Mouse (Mus musculus) layer of hippocampus, adult 11-12 months (tissue): Measurements from ENCODE around the gene Scp2.
"Not testable (repeated sequence)": the region's sequence is repeated elsewhere in the genome, so short reads cannot be mapped to it uniquely, and the experiment has no call there.

ENCODE experiments used
- DNase-seq: peaks from one replicate; pipeline ENCODE4 v3.0.0; 2022; ENCODE audit warnings: low spot score

The Scp2 gene

GRCm38 (mm10) chr4:108144880-108145279 is at the start of gene Scp2:
Gene Scp2, minus strand, starts transcription at chr4:108144998.
- no peak for DNase-seq

- DNase-seq: no peak
These were observed 48.1 kb upstream of the Scp2 start for GRCm38 (mm10) chr4:108192821-108193323.

- DNase-seq: no peak
These were observed 37.5 kb upstream of the Scp2 start for GRCm38 (mm10) chr4:108182278-108182677.

DNA sequence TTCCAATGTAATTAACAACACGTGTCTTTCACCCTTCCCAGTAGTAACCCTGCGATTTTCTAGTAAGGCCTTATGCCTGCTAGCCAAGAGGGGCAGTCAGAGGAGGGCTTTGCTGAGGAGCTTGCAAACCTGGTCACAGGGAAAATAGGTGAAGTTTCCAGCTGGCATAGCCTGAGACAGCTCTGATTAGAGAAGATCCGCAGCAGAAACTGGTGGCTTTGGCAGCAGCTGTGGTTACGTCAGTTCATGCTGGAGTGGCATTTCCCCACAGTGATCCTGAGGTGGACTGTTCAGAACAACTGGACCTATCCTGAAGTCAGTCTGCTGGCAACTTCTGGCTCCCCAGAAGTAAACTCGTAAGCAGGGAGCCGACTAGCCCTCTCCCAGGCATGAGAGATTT is 23.3 kb upstream of the Scp2 start:
- no peak for DNase-seq

GRCm38 (mm10) chr4:108166874-108167273 is 22.1 kb upstream of the Scp2 start:
- DNase-seq: no peak

DNA sequence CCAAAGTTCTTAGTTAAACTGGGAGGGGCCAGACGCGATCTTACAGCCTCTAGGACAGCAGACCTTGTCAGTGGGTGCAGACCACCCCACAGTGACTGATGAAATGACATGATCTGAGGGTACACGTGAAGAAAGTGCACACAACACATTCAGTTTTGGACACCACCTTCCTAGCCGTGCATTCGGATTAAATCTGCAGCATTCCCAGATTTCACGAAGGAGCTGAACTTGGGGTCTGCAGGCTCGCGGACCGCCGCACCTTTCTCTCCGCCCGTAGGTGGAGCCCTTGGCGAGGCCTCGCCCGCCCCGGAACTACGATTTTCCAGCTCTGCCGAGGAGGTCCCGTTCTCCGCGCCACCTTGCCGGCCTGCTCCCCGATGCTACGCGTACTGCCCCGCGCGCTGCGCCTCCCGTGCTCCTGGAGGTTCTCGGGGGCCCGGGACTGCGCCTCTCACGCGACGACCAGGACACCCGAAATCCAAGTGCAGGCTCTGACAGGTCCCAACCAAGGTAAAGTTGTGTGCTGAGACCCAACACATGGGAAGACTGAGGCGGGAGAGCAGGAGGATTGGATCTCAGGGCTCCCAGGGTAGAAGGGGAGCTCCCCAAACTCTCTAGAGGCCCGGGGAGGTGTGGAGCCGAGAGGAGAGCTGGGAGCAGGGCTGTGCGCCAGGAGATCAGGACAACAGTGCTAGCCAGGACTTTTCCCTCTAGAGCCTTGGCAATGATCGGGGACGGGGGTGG is 20.5 kb upstream of the Scp2 start, which contains the start of gene Echdc2:
Echdc2 (plus strand) TSS at position 286 of the 744 bp plus-strand sequence.
- DNase-seq: peak; percentile 6

GRCm38 (mm10) chr4:108163291-108163690 is 18.5 kb upstream of the Scp2 start:
- no peak for DNase-seq

- DNase-seq: no peak
These were observed 17.1 kb upstream of the Scp2 start for GRCm38 (mm10) chr4:108161936-108162335.

DNA sequence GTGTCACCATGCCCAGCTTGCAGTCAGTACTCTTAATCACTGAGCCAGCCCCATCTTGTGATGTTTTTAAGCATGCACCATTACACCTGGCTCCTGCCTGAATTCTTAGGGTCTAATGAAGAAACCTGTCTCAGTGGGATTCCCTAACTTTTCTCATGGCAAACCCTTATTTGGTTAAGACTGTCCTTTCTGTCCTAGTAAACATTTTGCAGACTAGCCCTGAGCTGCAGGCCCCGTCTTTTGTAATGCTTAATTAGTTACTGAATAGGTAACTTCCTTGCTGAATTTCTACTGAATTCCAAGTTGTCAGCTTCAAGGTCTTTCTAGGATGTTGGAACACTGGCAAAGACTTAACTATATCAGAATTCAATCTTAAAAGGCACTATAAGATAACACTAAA is 10.3 kb upstream of the Scp2 start:
- DNase-seq: not testable (repeated sequence)

GRCm38 (mm10) chr4:108145554-108145953 is 756 bp upstream of the Scp2 start:
- DNase-seq: not testable (repeated sequence)

- no peak for DNase-seq
These were observed 1.0 kb downstream of the Scp2 start for GRCm38 (mm10) chr4:108143778-108144177.

- not testable (repeated sequence) for DNase-seq
These were observed 1.6 kb downstream of the Scp2 start for GRCm38 (mm10) chr4:108143178-108143577.

- no peak for DNase-seq
These were observed 7.9 kb downstream of the Scp2 start for GRCm38 (mm10) chr4:108136938-108137337.

DNA sequence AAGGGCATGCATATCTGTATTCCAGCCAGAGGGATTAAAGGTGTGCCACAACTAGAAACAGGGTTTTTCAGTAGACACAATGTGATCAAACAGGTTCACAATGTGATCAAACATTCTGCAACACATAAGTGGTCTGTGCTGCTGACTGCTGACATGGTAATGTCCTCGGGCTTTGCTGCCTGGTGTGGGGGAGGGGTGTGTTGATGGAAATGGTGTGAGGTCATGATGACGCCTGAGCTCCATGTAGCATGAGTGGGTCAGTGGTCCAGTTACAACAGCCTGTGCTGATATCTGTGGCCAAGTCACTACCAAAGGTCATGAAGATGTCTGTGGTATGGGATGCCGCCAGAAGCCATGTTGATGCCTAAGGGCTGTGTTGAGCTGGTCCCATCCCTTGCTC is 14.3 kb downstream of the Scp2 start:
- DNase-seq: no peak

DNA sequence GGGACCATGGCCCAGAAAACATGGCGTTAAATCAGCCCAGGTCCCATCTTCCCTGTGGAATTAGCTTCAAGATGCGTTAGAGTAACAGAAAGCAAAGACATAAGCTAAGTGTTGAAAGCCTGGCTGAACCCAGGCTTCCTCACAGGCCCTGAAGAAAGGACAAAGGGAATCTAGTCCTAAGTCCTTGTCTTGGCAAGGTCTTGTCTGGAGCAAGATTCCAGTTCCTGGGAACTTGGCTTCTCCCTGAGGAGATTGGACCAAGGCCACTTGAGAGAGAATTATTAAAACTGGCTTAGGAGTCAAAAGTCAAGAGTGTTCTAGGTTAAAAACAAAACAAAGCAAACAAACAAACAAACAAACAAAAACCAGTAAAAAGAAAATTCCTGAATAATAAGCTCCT is 16.5 kb downstream of the Scp2 start:
- no peak for DNase-seq

- no peak for DNase-seq
These were observed 17.3 kb downstream of the Scp2 start for GRCm38 (mm10) chr4:108127516-108127915.

- DNase-seq: no peak
These were observed 18.5 kb downstream of the Scp2 start for GRCm38 (mm10) chr4:108126260-108126659.

GRCm38 (mm10) chr4:108124104-108124503 is 20.7 kb downstream of the Scp2 start:
- DNase-seq: no peak

DNA sequence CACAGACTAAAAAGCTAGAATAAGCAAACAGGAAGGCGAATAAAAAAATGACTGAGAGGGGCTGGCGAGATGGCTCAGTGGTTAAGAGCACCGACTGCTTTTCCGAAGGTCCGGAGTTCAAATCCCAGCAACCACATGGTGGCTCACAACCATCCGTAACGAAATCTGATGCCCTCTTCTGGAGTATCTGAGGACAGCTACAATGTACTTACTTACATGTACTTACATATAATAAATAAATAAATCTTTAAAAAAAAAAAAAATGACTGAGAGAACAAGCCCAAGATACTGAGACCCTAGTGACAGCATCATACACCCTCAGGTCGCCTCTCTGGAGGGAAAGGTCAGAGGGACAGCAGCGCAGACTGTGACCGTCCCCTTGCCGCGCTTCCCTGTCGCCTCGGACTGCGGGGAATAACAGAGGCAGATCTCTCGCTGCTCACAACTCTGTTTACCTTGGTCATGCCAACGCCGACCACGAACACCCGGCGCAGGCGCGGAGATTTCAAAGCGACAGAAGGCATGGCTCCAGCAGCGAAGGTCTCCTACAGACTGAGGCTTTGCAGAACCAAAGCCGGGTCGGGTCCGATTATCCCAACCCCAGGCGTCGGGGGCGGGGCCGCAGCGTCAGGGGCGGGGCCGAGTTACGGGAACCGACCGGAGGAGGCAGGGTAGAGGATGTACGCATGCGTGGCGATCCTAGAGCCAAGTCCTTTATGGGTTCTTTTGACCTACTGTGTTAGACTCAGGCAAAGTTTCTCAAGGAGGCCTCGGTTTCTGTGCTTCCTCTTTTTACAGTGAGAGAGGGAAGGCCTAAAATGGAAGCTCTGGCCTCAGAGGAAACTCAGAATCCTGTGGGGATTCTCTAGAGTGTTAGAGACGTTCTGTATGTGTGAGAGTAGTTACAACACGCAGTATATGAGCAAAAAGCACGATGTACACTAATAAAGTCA is 26.6 kb downstream of the Scp2 start:
- DNase-seq: peak; percentile 94

GRCm38 (mm10) chr4:108117488-108117887 is 27.3 kb downstream of the Scp2 start:
- peak; percentile 3 for DNase-seq

DNA sequence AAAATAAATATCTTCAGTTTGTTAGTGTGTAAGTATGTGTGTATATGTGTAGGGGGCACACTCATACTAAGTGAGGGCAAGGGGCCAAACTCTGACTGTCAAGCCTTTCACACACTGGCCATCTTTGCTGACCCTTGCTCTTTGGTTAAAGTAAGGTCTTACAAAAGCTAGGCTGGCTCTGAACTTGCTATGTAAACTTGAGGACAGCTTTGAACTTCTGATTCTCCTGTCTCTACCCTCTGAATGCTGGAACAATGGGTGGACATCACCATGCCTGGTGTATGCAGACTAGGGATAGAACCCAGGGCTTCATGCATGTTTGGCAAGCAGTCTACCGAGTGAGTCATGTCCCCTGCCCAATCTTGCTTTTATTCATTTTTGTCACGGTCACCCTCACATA is 28.3 kb downstream of the Scp2 start:
- no peak for DNase-seq

- no peak for DNase-seq
These were observed 34.1 kb downstream of the Scp2 start for GRCm38 (mm10) chr4:108110706-108111105.

- no peak for DNase-seq
These were observed 35.1 kb downstream of the Scp2 start for GRCm38 (mm10) chr4:108109728-108110127.
